Mouse (Mus musculus) liver, embryonic 15.5 days (tissue): ENCODE data around the gene Cog5. TPM values are rescaled to one million over a fixed set of nuclear protein-coding genes. Genes with fewer than 3 reads are reported as not detected.

Source experiments
- ATAC-seq: fragments of 200-750 bp; cut with Nextera tagmentation; 2 replicates; pipeline ENCODE4 v1.8.0; 2017; ENCODE audit warnings: moderate number of reproducible peaks, mild to moderate bottlenecking, moderate library complexity; ENCODE audit not compliant: insufficient read depth
- H3K27ac ChIP-seq: fragments of 300-500 bp; sonication (generic); replicated peaks from 2 replicates; pipeline ENCODE4 v1.5.1; 2015; ENCODE audit warnings: mild to moderate bottlenecking, inconsistent platforms
- H3K27me3 ChIP-seq: fragments of 300-500 bp; sonication (generic); 2 replicates; pipeline ENCODE4 v1.6.1; 2015; ENCODE audit warnings: mild to moderate bottlenecking, inconsistent platforms
- H3K36me3 ChIP-seq: fragments of 300-500 bp; sonication (generic); replicated peaks from 2 replicates; pipeline ENCODE4 v1.6.1; 2015; ENCODE audit warnings: moderate library complexity, mild to moderate bottlenecking, inconsistent platforms
- H3K4me1 ChIP-seq: fragments of 300-500 bp; sonication (generic); replicated peaks from 2 replicates; pipeline ENCODE4 v1.6.1; 2015; ENCODE audit warnings: inconsistent platforms
- H3K4me2 ChIP-seq: fragments of 300-500 bp; sonication (generic); 2 replicates; pipeline ENCODE4 v1.6.1; 2015; ENCODE audit warnings: moderate library complexity, mild to moderate bottlenecking, inconsistent platforms
- H3K4me3 ChIP-seq: fragments of 300-500 bp; sonication (generic); replicated peaks from 2 replicates; pipeline ENCODE4 v1.5.1; 2015; ENCODE audit warnings: mild to moderate bottlenecking, inconsistent platforms
- H3K9ac ChIP-seq: fragments of 300-500 bp; sonication (generic); 2 replicates; pipeline ENCODE4 v1.6.1; 2015; ENCODE audit warnings: moderate library complexity, mild to moderate bottlenecking, inconsistent platforms
- H3K9me3 ChIP-seq: fragments of 300-500 bp; sonication (generic); replicated peaks from 2 replicates; pipeline ENCODE4 v1.6.1; 2016; ENCODE audit warnings: inconsistent platforms
- WGBS: fragments of 180-500 bp; shearing (Covaris S2); methylation state at CpG from one replicate; pipeline ENCODE4 v1.1.7; 2015; ENCODE audit warnings: mixed read lengths; ENCODE audit not compliant: insufficient replicate concordance; 5-methylcytosine and 5-hydroxymethylcytosine counted together
- polyA plus RNA-seq: library from polyadenylated mRNA; unstranded; fragments of >200 nt; fragmentation: Nextera tagmentation; extraction: Ambion mirVana; gene quantifications from 2 replicates; pipeline ENCODE4 v1.2.1, GENCODE M21; 2015

The Cog5 gene
- polyA plus RNA-seq, 1 experiment from 2014 or later: 6.8 TPM

DNA sequence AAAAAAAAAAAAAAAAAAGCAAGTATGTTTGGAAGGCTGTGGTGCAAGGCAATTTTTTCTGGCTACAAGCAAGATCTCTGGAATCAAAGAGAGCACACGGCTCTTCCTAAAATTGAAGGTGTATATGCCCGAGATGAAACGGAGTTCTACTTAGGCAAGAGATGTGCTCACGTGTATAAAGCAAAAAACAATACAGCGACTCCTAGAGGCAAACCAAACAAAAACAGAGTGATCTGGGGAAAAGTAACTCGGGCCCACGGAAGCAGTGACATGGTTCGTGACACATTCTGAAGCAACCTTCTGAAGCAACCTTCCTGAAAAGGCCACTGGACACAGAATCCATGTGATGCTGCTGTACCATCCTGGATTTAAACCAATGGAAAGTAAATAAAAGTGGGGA, 92.6 kb downstream of the Cog5 start:
- Histone ChIP-seq H3K27me3 (no peaks in the 10 kb centered on the region), H3K9me3 (no peaks in the 10 kb centered on the region), H3K27ac (no peak overlapping the region), H3K4me3 (no peak overlapping the region), H3K4me1 (no peaks in the 10 kb centered on the region), H3K4me2 (no peak overlapping the region), H3K9ac (no peak overlapping the region), H3K36me3 (no peaks in the 10 kb centered on the region)
- ATAC-seq: no peak
- 72% methylated on average over 8 of the region's 8 CpGs for WGBS

DNA sequence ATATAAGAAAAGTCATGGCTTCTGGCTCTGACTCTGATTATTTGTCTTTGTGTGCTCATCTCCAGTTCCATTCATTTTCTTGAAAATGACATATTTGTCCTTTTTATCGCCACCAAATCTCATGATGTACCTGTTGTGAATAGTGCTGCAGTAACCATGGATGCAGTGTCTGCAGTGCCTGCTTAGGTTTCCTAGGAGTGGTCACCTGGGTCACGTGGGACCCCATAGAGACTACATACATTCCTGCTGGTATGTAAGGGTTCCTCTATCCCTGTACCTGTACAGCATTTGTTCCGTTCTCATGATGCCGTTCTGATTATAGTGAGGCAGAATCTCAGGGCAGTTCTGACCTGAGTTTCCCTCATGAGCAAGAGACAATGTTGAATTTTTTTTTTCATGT, 95.2 kb downstream of the Cog5 start:
- ATAC-seq: no peak
- Histone ChIP-seq H3K9me3 (no peaks in the 10 kb centered on the region), H3K4me1 (no peaks in the 10 kb centered on the region), H3K9ac (no peak overlapping the region), H3K27me3 (no peaks in the 10 kb centered on the region), H3K4me2 (no peak overlapping the region), H3K27ac (no peak overlapping the region), H3K4me3 (no peak overlapping the region), H3K36me3 (no peaks in the 10 kb centered on the region)
- WGBS: 76% methylated on average over 4 of the region's 4 CpGs

DNA sequence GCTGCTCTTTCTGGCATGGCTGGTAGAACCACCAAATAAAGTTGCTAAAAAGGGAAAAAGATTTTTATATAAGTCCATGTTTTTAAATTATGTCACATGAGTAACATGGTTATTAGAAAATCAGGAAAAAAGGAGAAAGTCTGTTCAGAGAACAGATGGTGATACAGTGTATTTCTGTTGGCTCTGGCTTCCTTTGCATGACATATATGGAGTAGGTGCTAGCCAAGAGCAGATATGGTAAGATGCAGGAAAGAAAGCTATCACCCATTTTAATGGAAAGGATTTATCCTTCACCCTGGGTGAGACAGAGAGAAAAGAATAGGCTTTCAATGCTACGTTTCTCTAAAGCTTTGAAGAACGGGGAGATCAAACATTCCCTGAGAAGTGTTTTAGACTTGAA, 99.8 kb downstream of the Cog5 start:
- no peak overlapping the region for H3K4me3 ChIP-seq
- H3K36me3 ChIP-seq: no peaks in the 10 kb centered on the region
- H3K27ac ChIP-seq: no peak overlapping the region
- no peaks in the 10 kb centered on the region for H3K9me3 ChIP-seq
- H3K9ac ChIP-seq: no peak overlapping the region
- 73% methylated on average over 2 of the region's 2 CpGs for WGBS
- H3K27me3 ChIP-seq: no peaks in the 10 kb centered on the region
- H3K4me2 ChIP-seq: no peak overlapping the region
- no peak for ATAC-seq
- H3K4me1 ChIP-seq: no peaks in the 10 kb centered on the region

DNA sequence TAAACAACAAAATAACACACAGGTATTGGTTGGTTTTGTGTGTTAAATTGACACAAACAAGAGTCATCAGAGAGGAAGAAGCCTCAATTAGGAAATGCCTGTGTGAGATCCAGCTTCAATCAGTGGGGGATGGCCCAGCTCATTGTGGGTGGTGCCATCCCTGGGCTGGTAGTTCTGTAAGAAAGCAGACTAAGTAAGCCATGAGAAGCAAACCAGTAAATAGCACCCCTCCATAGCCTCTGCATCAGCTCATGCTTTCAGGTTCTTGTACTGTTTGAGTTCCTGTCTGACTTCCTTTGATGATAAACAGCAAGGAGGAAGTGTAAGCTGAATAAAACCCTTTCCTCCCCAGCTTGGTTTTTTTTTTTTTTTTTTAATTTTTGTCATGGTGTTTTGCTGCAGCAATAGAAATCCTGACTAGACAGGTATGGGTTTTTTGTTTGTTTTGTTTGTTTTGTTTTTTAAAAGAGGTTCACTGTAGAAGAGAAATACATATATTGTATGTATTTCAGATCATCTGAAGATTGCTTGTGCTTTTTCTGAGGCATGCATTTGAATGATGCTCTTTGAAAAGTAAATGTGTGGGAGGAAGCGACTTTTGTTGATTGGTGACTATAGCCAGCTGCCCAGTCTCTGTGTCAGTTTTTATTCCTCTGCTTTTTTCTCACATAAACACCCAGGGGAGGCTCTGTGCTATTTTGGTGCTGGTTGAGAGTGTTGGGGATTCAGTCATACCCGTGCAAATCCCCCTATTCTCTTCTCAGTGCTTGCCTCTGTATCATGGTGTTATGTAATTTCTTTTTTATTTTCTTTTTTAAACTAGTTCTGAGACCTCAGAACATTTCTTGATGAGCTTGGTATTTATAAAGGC, 101.5 kb downstream of the Cog5 start:
- Histone ChIP-seq H3K4me1 (no peaks in the 10 kb centered on the region), H3K4me2 (no peak overlapping the region), H3K4me3 (no peak overlapping the region), H3K9ac (no peak overlapping the region), H3K36me3 (no peaks in the 10 kb centered on the region), H3K27me3 (no peaks in the 10 kb centered on the region), H3K27ac (no peak overlapping the region), H3K9me3 (no peaks in the 10 kb centered on the region)
- no peak for ATAC-seq
- WGBS: 56% methylated on average over 2 of the region's 2 CpGs

DNA sequence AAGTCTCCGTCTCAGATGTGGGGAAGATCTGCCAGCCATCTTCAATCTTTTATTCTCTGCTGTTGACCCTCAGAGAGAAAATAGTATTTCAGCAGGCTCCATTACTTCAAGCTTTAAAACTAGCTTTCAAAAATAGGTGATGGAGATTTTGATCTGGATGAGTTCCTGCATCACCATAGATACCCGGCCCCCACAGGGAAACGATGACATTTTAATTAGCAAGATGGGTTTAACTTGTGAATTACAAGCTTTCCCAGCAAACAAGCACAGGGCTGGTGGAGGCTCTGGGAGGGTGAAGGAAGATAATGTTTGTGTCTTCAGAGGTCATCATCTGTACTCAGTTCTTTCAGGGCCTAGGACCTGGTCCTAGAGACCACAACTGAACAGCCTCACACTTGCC, 118.9 kb downstream of the Cog5 start:
- Histone ChIP-seq H3K27me3 (no peaks in the 10 kb centered on the region), H3K36me3 (no peaks in the 10 kb centered on the region), H3K4me2 (no peak overlapping the region), H3K27ac (no peak overlapping the region), H3K9ac (no peak overlapping the region), H3K9me3 (no peaks in the 10 kb centered on the region), H3K4me1 (no peaks in the 10 kb centered on the region), H3K4me3 (no peak overlapping the region)
- ATAC-seq: no peak
- 73% methylated on average over 3 of the region's 3 CpGs for WGBS

DNA sequence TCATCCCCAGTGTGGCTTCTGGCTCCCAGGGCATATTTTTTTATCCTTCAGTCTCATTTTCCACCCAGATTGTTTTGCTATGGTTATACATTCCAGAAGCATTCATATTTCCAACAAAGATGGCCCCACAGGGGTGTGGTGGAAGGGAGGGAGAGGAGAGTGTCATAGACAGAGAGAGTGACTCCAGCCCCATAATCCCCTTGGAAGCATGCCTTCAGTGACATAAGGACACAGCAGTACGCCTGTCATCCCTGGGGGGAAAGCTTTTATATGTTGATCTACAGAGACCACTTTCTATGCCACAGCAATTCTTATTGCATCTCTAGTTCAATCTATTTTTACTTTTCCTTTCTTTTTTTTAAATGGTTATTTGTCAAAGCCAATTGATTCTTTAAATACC, 129.6 kb downstream of the Cog5 start:
- H3K4me1 ChIP-seq: no peaks in the 10 kb centered on the region
- no peak overlapping the region for H3K4me3 ChIP-seq
- H3K27me3 ChIP-seq: no peaks in the 10 kb centered on the region
- no peak for ATAC-seq
- H3K9me3 ChIP-seq: no peaks in the 10 kb centered on the region
- no peak overlapping the region for H3K4me2 ChIP-seq
- 66% methylated on average over 1 of the region's 1 CpGs for WGBS
- no peak overlapping the region for H3K9ac ChIP-seq
- H3K36me3 ChIP-seq: no peaks in the 10 kb centered on the region
- H3K27ac ChIP-seq: no peak overlapping the region

DNA sequence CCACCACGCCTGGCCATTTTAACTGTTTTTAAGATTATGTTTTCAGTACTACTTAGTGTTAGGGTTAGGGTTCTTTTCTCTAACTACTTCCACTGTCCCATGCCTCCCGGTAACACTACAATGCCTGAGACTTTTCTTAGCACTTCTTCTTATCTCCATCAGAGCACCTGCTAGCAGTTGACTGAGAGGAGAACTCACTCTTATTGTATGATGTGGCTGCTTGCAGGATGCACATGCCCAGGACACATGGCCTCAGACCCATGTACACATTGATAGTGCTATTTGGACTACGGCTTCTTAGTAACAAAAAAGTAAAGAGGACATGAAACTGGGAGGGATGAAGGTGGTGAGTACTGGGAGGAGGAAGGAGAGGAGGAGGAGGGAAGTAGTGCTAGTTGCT, 133.9 kb downstream of the Cog5 start:
- 44% methylated on average over 3 of the region's 3 CpGs for WGBS
- Histone ChIP-seq H3K9ac (no peak overlapping the region), H3K36me3 (no peaks in the 10 kb centered on the region), H3K9me3 (no peaks in the 10 kb centered on the region), H3K4me2 (no peak overlapping the region), H3K4me3 (no peak overlapping the region), H3K27ac (no peak overlapping the region), H3K4me1 (no peaks in the 10 kb centered on the region), H3K27me3 (no peaks in the 10 kb centered on the region)
- no peak; the same call in 1 of the 2 replicates for ATAC-seq

DNA sequence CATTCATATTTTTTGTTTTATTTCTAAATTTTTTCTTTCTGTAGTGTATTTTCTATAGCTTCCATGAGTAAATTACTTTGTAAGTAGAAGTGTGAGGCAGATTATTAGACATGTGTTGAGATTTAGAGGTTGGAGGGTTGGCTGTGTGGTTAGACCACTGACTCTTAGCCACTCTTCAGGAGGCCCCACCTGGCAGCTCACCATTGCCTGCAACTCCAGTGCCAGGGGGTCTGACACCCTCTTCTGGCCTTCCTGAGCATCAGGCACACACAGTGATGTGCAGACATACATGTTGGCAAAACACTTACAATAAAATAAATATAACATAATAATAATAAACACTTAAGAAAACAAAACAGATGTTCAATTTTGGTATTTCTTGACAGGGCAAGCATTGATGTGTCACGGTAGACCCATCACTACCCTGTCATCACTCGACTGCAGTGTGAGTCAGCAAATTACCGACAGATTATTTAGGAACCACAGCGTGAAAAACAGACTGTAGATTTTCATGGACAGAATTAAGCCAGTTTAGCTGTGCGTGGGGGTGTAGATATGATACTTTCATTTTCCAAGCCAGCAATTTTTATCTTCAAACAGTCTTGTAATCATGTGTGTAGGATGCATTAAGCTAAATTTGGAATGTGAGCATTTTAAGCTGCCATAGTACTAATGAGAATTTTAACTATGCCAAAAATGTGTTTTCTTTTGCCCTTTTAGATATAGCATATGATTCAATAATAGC, 151.9 kb downstream of the Cog5 start:
- Histone ChIP-seq H3K27ac (no peak overlapping the region; the same call in 1 of the 2 replicates), H3K4me2 (no peak overlapping the region), H3K27me3 (no peaks in the 10 kb centered on the region), H3K36me3 (no peaks in the 10 kb centered on the region), H3K9ac (no peak overlapping the region), H3K4me1 (0 out of 2 replicates have a peak, but pooled peaks cover 2% of the 10 kb centered on the region), H3K4me3 (no peak overlapping the region), H3K9me3 (no peaks in the 10 kb centered on the region)
- whole genome bisulfite sequencing: 29% methylated on average over 5 of the region's 5 CpGs
- peak; percentile 75 for ATAC-seq

DNA sequence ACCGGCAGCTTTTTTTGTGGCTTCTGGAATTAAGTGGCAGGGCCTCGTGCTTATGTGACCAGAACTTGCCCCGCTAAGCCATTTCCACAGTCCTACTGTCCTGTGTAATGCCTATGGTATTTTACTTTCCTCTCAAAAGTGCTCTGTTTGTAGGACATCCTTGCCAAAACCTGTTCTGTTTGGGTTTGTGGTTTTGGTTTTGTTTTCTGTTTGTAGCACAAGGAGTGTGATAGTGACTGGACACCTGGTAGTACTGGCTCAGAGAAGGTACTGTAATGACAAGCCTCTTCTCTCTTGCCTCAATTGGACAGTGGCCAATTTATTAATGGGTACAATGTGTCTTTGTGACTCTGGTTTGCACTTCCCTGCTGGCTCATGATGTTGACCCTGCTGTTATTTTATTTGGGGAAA, 163.4 kb downstream of the Cog5 start:
- WGBS: 78% methylated on average over 3 of the region's 3 CpGs
- Histone ChIP-seq H3K9ac (no peak overlapping the region), H3K27ac (no peak overlapping the region), H3K9me3 (no peaks in the 10 kb centered on the region), H3K4me1 (no peaks in the 10 kb centered on the region), H3K4me3 (no peak overlapping the region), H3K27me3 (no peaks in the 10 kb centered on the region), H3K36me3 (no peaks in the 10 kb centered on the region), H3K4me2 (no peak overlapping the region)
- no peak for ATAC-seq

DNA sequence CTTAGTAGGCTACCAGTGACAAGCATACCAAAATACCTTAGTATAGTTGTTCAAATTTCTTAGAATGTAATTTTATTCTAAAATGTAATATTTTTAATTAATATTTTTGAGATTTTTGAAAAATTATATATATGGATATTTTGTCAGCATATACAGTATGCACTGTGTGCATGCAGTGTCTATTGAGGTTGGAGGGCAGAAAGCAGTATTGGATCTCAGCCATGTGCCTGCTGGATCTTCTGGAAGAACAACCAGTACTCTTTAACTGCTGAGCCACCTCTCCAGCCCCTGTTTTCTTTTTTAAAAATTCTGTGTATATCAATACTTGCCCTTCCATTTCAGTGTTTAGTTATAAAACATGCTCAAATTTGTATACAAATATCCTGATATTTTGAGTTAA, 164.4 kb downstream of the Cog5 start:
- Histone ChIP-seq H3K4me3 (no peak overlapping the region), H3K9ac (no peak overlapping the region), H3K36me3 (no peaks in the 10 kb centered on the region), H3K4me1 (no peaks in the 10 kb centered on the region), H3K27me3 (no peaks in the 10 kb centered on the region), H3K27ac (no peak overlapping the region), H3K4me2 (no peak overlapping the region), H3K9me3 (no peaks in the 10 kb centered on the region)
- ATAC-seq: no peak

DNA sequence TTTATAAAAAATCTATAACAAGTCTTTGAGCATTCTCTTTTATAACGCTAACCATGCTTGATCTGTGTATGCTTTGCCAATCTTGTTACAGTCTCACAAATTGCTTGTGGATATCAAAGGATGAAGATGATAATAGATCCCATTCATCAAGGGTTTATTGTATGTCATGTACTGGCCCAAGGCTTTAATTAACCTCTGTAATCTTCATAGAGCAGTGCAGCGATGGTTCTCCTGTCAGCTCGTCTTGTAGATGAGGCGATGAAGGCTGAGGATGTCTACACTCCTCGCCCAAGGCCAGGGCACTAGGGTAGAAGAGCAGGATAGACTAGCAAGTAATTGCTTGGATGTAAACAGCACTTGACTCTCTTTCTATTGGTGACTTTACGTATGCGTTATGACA, 164.9 kb downstream of the Cog5 start:
- 79% methylated on average over 7 of the region's 7 CpGs for WGBS
- Histone ChIP-seq H3K9me3 (no peaks in the 10 kb centered on the region), H3K27ac (no peak overlapping the region), H3K27me3 (no peaks in the 10 kb centered on the region), H3K4me1 (no peaks in the 10 kb centered on the region), H3K36me3 (no peaks in the 10 kb centered on the region), H3K9ac (no peak overlapping the region), H3K4me2 (no peak overlapping the region), H3K4me3 (no peak overlapping the region)
- no peak for ATAC-seq
